Mouse (Mus musculus) cerebellum, postnatal 36 days (tissue): Measurements from ENCODE around the gene Chd9.
"Not testable (repeated sequence)": the region's sequence is repeated elsewhere in the genome, so short reads cannot be mapped to it uniquely, and the experiment has no call there.

Experiments used
- DNase-seq, 2 experiments: peaks; one replicate each; pipeline ENCODE4 v3.0.0; 2021 to 2022; ENCODE audit warnings: mixed read lengths in 2 of 2

Chd9 gene

GRCm38 (mm10) chr8:90871375-90872080 is 43.4 kb downstream of the Chd9 start:
- peak in 1 of 2 experiments; percentile 30 for DNase-seq

- DNase-seq = no peak
Measured at GRCm38 (mm10) chr8:90873051-90873450, 44.9 kb downstream of the Chd9 start.

GRCm38 (mm10) chr8:90876213-90876721 is 48.1 kb downstream of the Chd9 start:
- DNase-seq = peak in 1 of 2 experiments; percentile 29

GRCm38 (mm10) chr8:90876722-90877429 is 48.7 kb downstream of the Chd9 start:
- peak; percentile 68 to 69 for DNase-seq

- no peak for DNase-seq
Measured at GRCm38 (mm10) chr8:90877430-90877975, 49.4 kb downstream of the Chd9 start.

GRCm38 (mm10) chr8:90878551-90878950 is 50.4 kb downstream of the Chd9 start:
- DNase-seq = no peak

- no peak for DNase-seq
Measured at GRCm38 (mm10) chr8:90880041-90880440, 51.9 kb downstream of the Chd9 start.

- DNase-seq = no peak
Measured at GRCm38 (mm10) chr8:90881181-90881580, 53.0 kb downstream of the Chd9 start.

- DNase-seq = no peak
Measured at GRCm38 (mm10) chr8:90882088-90882691, 54.0 kb downstream of the Chd9 start.

GRCm38 (mm10) chr8:90885671-90886368 is 57.7 kb downstream of the Chd9 start:
- DNase-seq = no peak

GRCm38 (mm10) chr8:90886369-90886712 is 58.2 kb downstream of the Chd9 start:
- not testable (repeated sequence) for DNase-seq

- DNase-seq = not testable (repeated sequence)
Measured at GRCm38 (mm10) chr8:90887328-90887727, 59.2 kb downstream of the Chd9 start.

- peak in 1 of 2 experiments; percentile 31 for DNase-seq
Measured at GRCm38 (mm10) chr8:90891872-90892578, 63.9 kb downstream of the Chd9 start.

GRCm38 (mm10) chr8:90892579-90892919 is 64.4 kb downstream of the Chd9 start:
- no peak for DNase-seq

GRCm38 (mm10) chr8:90894231-90894914 is 66.2 kb downstream of the Chd9 start:
- peak in 1 of 2 experiments; percentile 30 for DNase-seq

- DNase-seq = no peak
Measured at GRCm38 (mm10) chr8:90897343-90897742, 69.2 kb downstream of the Chd9 start.

GRCm38 (mm10) chr8:90898578-90898977 is 70.4 kb downstream of the Chd9 start:
- DNase-seq = no peak

- no peak for DNase-seq
Measured at GRCm38 (mm10) chr8:90902002-90902401, 73.8 kb downstream of the Chd9 start.

- DNase-seq = no peak
Measured at GRCm38 (mm10) chr8:90904171-90904706, 76.1 kb downstream of the Chd9 start.

GRCm38 (mm10) chr8:90906922-90907321 is 78.8 kb downstream of the Chd9 start:
- no peak for DNase-seq

- DNase-seq = no peak
Measured at GRCm38 (mm10) chr8:90907516-90907847, 79.3 kb downstream of the Chd9 start.
